Mouse (Mus musculus) right cerebral cortex, postnatal 4 days (tissue): ENCODE measurements around the gene Prkar1b.

Source experiments
- DNase-seq: peaks from one replicate; pipeline ENCODE4 v3.0.0-alpha.2; 2022

The Prkar1b gene

GRCm38 (mm10) chr5:139098991-139099972, 50.5 kb downstream of the Prkar1b start:
- peak; percentile 29 for DNase-seq

GRCm38 (mm10) chr5:139095297-139096110, 54.3 kb downstream of the Prkar1b start:
- no peak for DNase-seq

GRCm38 (mm10) chr5:139093534-139093933, 56.3 kb downstream of the Prkar1b start:
- no peak for DNase-seq

- DNase-seq = no peak
Measured at GRCm38 (mm10) chr5:139091713-139092112, 58.1 kb downstream of the Prkar1b start.

GRCm38 (mm10) chr5:139090162-139090561, 59.6 kb downstream of the Prkar1b start:
- DNase-seq = no peak

GRCm38 (mm10) chr5:139088173-139088572, 61.6 kb downstream of the Prkar1b start:
- no peak for DNase-seq

- DNase-seq = no peak
Measured at GRCm38 (mm10) chr5:139084831-139085519, 64.8 kb downstream of the Prkar1b start.

- peak; percentile 20 for DNase-seq
Measured at GRCm38 (mm10) chr5:139084302-139084701, 65.5 kb downstream of the Prkar1b start.

- DNase-seq = no peak
Measured at GRCm38 (mm10) chr5:139083841-139084240, 66.0 kb downstream of the Prkar1b start.

GRCm38 (mm10) chr5:139081370-139081769, 68.4 kb downstream of the Prkar1b start:
- DNase-seq = no peak

GRCm38 (mm10) chr5:139078156-139078462, 71.7 kb downstream of the Prkar1b start:
- no peak for DNase-seq

GRCm38 (mm10) chr5:139077311-139078155, 72.3 kb downstream of the Prkar1b start:
- no peak for DNase-seq

GRCm38 (mm10) chr5:139076450-139076849, 73.4 kb downstream of the Prkar1b start:
- no peak for DNase-seq

- no peak for DNase-seq
Measured at GRCm38 (mm10) chr5:139075791-139076190, 74.0 kb downstream of the Prkar1b start.

GRCm38 (mm10) chr5:139075125-139075524, 74.7 kb downstream of the Prkar1b start:
- DNase-seq = peak; percentile 39

GRCm38 (mm10) chr5:139073977-139074376, 75.8 kb downstream of the Prkar1b start:
- no peak for DNase-seq

GRCm38 (mm10) chr5:139072866-139073265, 76.9 kb downstream of the Prkar1b start:
- no peak for DNase-seq

- DNase-seq = no peak
Measured at GRCm38 (mm10) chr5:139066861-139067614, 82.8 kb downstream of the Prkar1b start.

- no peak for DNase-seq
Measured at GRCm38 (mm10) chr5:139064611-139065010, 85.2 kb downstream of the Prkar1b start.

- no peak for DNase-seq
Measured at GRCm38 (mm10) chr5:139061680-139062079, 88.1 kb downstream of the Prkar1b start.

- no peak for DNase-seq
Measured at GRCm38 (mm10) chr5:139060460-139061051, 89.2 kb downstream of the Prkar1b start.
